Comparison of ENCODE assay signal across 23 mouse cellular contexts in the genomic region with DNA sequence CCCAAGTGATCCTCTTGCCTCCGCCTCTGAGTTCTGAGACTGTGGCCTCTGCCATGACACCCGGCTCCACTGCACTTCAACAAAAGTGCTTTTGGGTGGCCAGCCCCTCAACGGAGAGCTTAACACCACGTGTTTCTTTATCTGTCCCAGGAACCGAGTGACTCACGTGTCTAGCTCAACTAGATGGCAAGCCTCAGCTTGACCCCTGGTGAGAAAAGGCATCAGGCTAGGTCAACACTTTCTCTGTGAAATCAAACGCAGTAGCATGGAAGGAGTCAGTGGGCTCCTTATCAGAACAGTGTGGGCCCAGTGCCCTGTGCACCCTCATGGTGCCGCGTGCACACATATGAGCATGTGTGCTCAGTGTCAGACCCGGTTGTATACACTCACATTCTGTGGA. TPM values are rescaled to one million over a fixed set of nuclear protein-coding genes. Genes with fewer than 3 reads are reported as not detected.
"Had no signal": no experiment of that assay in that cellular context is flagged by ENCODE, and none has a peak within 500 bp of the region (broad histone marks: within the 10 kb centered on the region; RNA-seq: fewer than 3 reads in every experiment).

No protein-coding gene starts in this region.

- H3K27ac ChIP-seq: limb, embryonic 13.5 days; liver, embryonic 15.5 days; lung, embryonic 15.5 days; neural tube, embryonic 13.5 days; stomach, postnatal 0 days had no signal

- H3K4me3 ChIP-seq: limb, embryonic 10.5 days; limb, embryonic 13.5 days; liver, embryonic 12.5 days; liver, embryonic 15.5 days; lung, embryonic 15.5 days; myocyte; neural tube, embryonic 13.5 days had no signal

- H3K9me3 ChIP-seq: limb, embryonic 10.5 days; limb, embryonic 13.5 days; liver, embryonic 12.5 days; liver, embryonic 15.5 days; lung, embryonic 15.5 days; neural tube, embryonic 13.5 days had no signal

- H3K4me2 ChIP-seq: limb, embryonic 13.5 days; liver, embryonic 12.5 days; liver, embryonic 15.5 days; lung, embryonic 15.5 days; neural tube, embryonic 13.5 days had no signal

- H3K27me3 ChIP-seq: limb, embryonic 13.5 days; lung, embryonic 15.5 days; neural tube, embryonic 13.5 days had no signal

- H3K9ac ChIP-seq: limb, embryonic 13.5 days; liver, embryonic 12.5 days; liver, embryonic 15.5 days; lung, embryonic 15.5 days; neural tube, embryonic 13.5 days had no signal

- DNase-seq: liver; midbrain, embryonic 14.5 days; retina, postnatal 1 day; thymus, adult 2 months; thymus, postnatal 14 days; thymus, postnatal 4 days had no signal

- ATAC-seq: liver, embryonic 12.5 days had no signal

- H3K4me1 ChIP-seq: neural tube, embryonic 13.5 days had no signal

- H3K36me3 ChIP-seq: limb, embryonic 10.5 days; liver, embryonic 12.5 days; liver, embryonic 15.5 days; lung, embryonic 15.5 days had no signal

RNA-seq across cellular contexts. Expression of a gene that starts 52.1 kb away (rescaled TPM):
- total RNA-seq: layer of hippocampus, adult 18-20 months; layer of hippocampus, postnatal 14 days; left cerebral cortex, adult 18-20 months; left cerebral cortex, postnatal 25 days; monocyte, adult 5-6 weeks; neutrophil, adult 5-6 weeks had no signal
- polyA plus RNA-seq: kidney, embryonic 16.5 days; limb, embryonic 10.5 days; limb, embryonic 13.5 days; liver, embryonic 12.5 days; liver, embryonic 15.5 days; lung, embryonic 15.5 days; midbrain, embryonic 14.5 days; neural tube, embryonic 13.5 days; small intestine, adult 2 months; stomach, embryonic 14.5 days; stomach, postnatal 0 days had no signal

RNA-seq across cellular contexts. Expression of a gene that starts 54.4 kb away (rescaled TPM):
- total RNA-seq: layer of hippocampus, adult 18-20 months; layer of hippocampus, postnatal 14 days; left cerebral cortex, adult 18-20 months; left cerebral cortex, postnatal 25 days; monocyte, adult 5-6 weeks; neutrophil, adult 5-6 weeks had no signal
- polyA plus RNA-seq: kidney, embryonic 16.5 days; limb, embryonic 10.5 days; limb, embryonic 13.5 days; liver, embryonic 12.5 days; liver, embryonic 15.5 days; lung, embryonic 15.5 days; midbrain, embryonic 14.5 days; myocyte; neural tube, embryonic 13.5 days; small intestine, adult 2 months; stomach, embryonic 14.5 days; stomach, postnatal 0 days; thymus, adult 2 months had no signal

RNA-seq across cellular contexts. Expression of a gene that starts 59.6 kb away (rescaled TPM):
- total RNA-seq: layer of hippocampus, adult 18-20 months; layer of hippocampus, postnatal 14 days; left cerebral cortex, adult 18-20 months; left cerebral cortex, postnatal 25 days; neutrophil, adult 5-6 weeks had no signal
- polyA plus RNA-seq: kidney, embryonic 16.5 days; limb, embryonic 10.5 days; limb, embryonic 13.5 days; liver, embryonic 12.5 days; liver, embryonic 15.5 days; lung, embryonic 15.5 days; midbrain, embryonic 14.5 days; myocyte; neural tube, embryonic 13.5 days; small intestine, adult 2 months; stomach, embryonic 14.5 days; stomach, postnatal 0 days had no signal
